39 mouse cellular contexts compared by ENCODE assay signal in genomic region chrX:56269706-56270105, GRCm38 (mm10). TPM values are rescaled to one million over a fixed set of nuclear protein-coding genes. Genes with fewer than 3 reads are reported as not detected.
DNase-seq lines count a peak whose midpoint lies in the region; ATAC-seq lines count a peak whose summit lies in the region.
"Had no signal": no experiment of that assay in that cellular context is flagged by ENCODE, and none has a peak within 500 bp of the region (broad histone marks: within the 10 kb centered on the region; RNA-seq: fewer than 3 reads in every experiment).

No protein-coding gene starts in this region.

- no peaks in the 10 kb centered on the region for H3K9me3 ChIP-seq in hindbrain, embryonic 13.5 days
- H3K9me3 ChIP-seq in heart, embryonic 11.5 days (replicated peaks; ENCODE audit: control insufficient read depth, low read length), result no peaks in the 10 kb centered on the region
- H3K9me3 ChIP-seq: embryonic facial prominence, embryonic 12.5 days; heart, embryonic 10.5 days; hindbrain, embryonic 12.5 days; liver, embryonic 12.5 days; midbrain, embryonic 15.5 days; neural tube, embryonic 15.5 days; stomach, embryonic 15.5 days had no signal

- H3K4me1 ChIP-seq in hindbrain, embryonic 13.5 days (replicated peaks), result no peaks in the 10 kb centered on the region
- H3K4me1 ChIP-seq in heart, embryonic 11.5 days (ENCODE audit: control insufficient read depth, insufficient read depth, low read length), result no peaks in the 10 kb centered on the region
- H3K4me1 ChIP-seq: embryonic facial prominence, embryonic 12.5 days; heart, embryonic 10.5 days; hindbrain, embryonic 12.5 days; liver, embryonic 12.5 days; midbrain, embryonic 15.5 days; neural tube, embryonic 15.5 days; stomach, embryonic 15.5 days had no signal

- H3K4me2 ChIP-seq in hindbrain, embryonic 13.5 days, result no peak overlapping the region
- no peak overlapping the region for H3K4me2 ChIP-seq in heart, embryonic 11.5 days
- H3K4me2 ChIP-seq: embryonic facial prominence, embryonic 12.5 days; hindbrain, embryonic 12.5 days; liver, embryonic 12.5 days; midbrain, embryonic 15.5 days; neural tube, embryonic 15.5 days; stomach, embryonic 15.5 days had no signal

- intact Hi-C loops in left cerebral cortex, postnatal 14 days (cut with DNase I), result no loop called here

- ATAC-seq in frontal cortex, adult (ENCODE audit: low TSS enrichment), result peak; percentile 100
- no peak for ATAC-seq in hindbrain, embryonic 13.5 days (ENCODE audit: low FRiP score)
- no peak for ATAC-seq in heart, embryonic 11.5 days (replicated peaks; ENCODE audit: insufficient number of reproducible peaks, low FRiP score, low TSS enrichment)
- ATAC-seq: activated CD4-positive, CD25-positive, alpha-beta regulatory T cell, adult 4 months; forebrain, embryonic 16.5 days; intestine, embryonic 16.5 days; liver, embryonic 12.5 days; liver, postnatal 0 days; lung, postnatal 0 days; midbrain, embryonic 15.5 days had no signal

- WGBS in hindbrain, embryonic 13.5 days, result 98% methylated on average over 2 of the region's 2 CpGs
- WGBS in heart, embryonic 11.5 days (ENCODE audit: insufficient replicate concordance), result 87% methylated on average over 2 of the region's 2 CpGs

- H3K36me3 ChIP-seq in hindbrain, embryonic 13.5 days, result no peaks in the 10 kb centered on the region
- no peaks in the 10 kb centered on the region for H3K36me3 ChIP-seq in heart, embryonic 11.5 days (ENCODE audit: control insufficient read depth, insufficient read depth, low read length)
- H3K36me3 ChIP-seq: embryonic facial prominence, embryonic 12.5 days; heart, embryonic 10.5 days; hindbrain, embryonic 12.5 days; liver, embryonic 12.5 days; midbrain, embryonic 15.5 days; neural tube, embryonic 15.5 days; stomach, embryonic 15.5 days had no signal

- no peak overlapping the region for H3K27ac ChIP-seq in hindbrain, embryonic 13.5 days
- no peak overlapping the region for H3K27ac ChIP-seq in heart, embryonic 11.5 days (ENCODE audit: low read depth, low read length)
- H3K27ac ChIP-seq: embryonic facial prominence, embryonic 12.5 days; heart, embryonic 10.5 days; hindbrain, embryonic 12.5 days; kidney, postnatal 0 days; liver, embryonic 12.5 days; macrophage; midbrain, embryonic 15.5 days; neural tube, embryonic 15.5 days; stomach, embryonic 15.5 days had no signal

- H3K9ac ChIP-seq in hindbrain, embryonic 13.5 days, result no peak overlapping the region
- H3K9ac ChIP-seq in heart, embryonic 11.5 days (ENCODE audit: low read depth, low read length), result no peak overlapping the region
- H3K9ac ChIP-seq: embryonic facial prominence, embryonic 12.5 days; hindbrain, embryonic 12.5 days; liver, embryonic 12.5 days; liver, postnatal 0 days; midbrain, embryonic 15.5 days; neural tube, embryonic 15.5 days; stomach, embryonic 15.5 days had no signal

- H3K27me3 ChIP-seq in hindbrain, embryonic 13.5 days, result no peaks in the 10 kb centered on the region
- H3K27me3 ChIP-seq in heart, embryonic 11.5 days (ENCODE audit: control insufficient read depth, insufficient read depth, low read length), result no peaks in the 10 kb centered on the region
- H3K27me3 ChIP-seq: CH12.LX; embryonic facial prominence, embryonic 12.5 days; hindbrain, embryonic 12.5 days; liver, embryonic 12.5 days; midbrain, embryonic 15.5 days; neural tube, embryonic 15.5 days; stomach, embryonic 15.5 days had no signal

- DNase-seq in frontal cortex, postnatal 36 days (ENCODE audit: low spot score in 2 of 2), result peak; percentile 15 to 66
- peak; percentile 45 to 62 for DNase-seq in left cerebral cortex, postnatal 14 days (ENCODE audit: low spot score in 2 of 2)
- DNase-seq in right cerebral cortex, postnatal 14 days, result peak; percentile 40
- no peak for DNase-seq in cerebellum, adult 9-11 months
- DNase-seq: adrenal gland, adult 2 months; B cell, adult 2 months; cerebellum, adult 9-10 months; embryo, embryonic 11 days; gastrocnemius, postnatal 14 days; heart, postnatal 36 days; kidney, adult 8-10 months; kidney, postnatal 4 days; liver, postnatal 0 days; retina, postnatal 1 day; thymus, postnatal 14 days had no signal

- H3K4me3 ChIP-seq in hindbrain, embryonic 13.5 days, result no peak overlapping the region
- no peak overlapping the region for H3K4me3 ChIP-seq in heart, embryonic 11.5 days (ENCODE audit: low read depth, low read length)
- H3K4me3 ChIP-seq: embryonic facial prominence, embryonic 12.5 days; heart, embryonic 10.5 days; hindbrain, embryonic 12.5 days; liver, embryonic 12.5 days; midbrain, embryonic 15.5 days; neural tube, embryonic 15.5 days; stomach, embryonic 15.5 days had no signal

RNA-seq across cellular contexts. Expression of gene Gm773, which starts 57.0 kb away (rescaled TPM):
- not detected for total RNA-seq in left cerebral cortex, postnatal 14 days (2021)
- not detected in 2 replicates for polyA plus RNA-seq in hindbrain, embryonic 13.5 days (2015; fragmentation: Nextera tagmentation; extraction: Ambion mirVana)
- polyA plus RNA-seq in heart, embryonic 11.5 days (2014; fragmentation: Nextera tagmentation; extraction: Ambion mirVana), result not detected in 2 replicates
- total RNA-seq: adrenal gland, adult 2 months; adrenal gland, postnatal 4 days; gastrocnemius, postnatal 14 days; granulocyte monocyte progenitor cell, adult 5-6 weeks; heart, postnatal 36 days; left cerebral cortex, adult 8-10 months had no signal
- polyA plus RNA-seq: activated CD4-positive, CD25-positive, alpha-beta regulatory T cell, adult 4 months; adrenal gland, adult 2 months; embryonic facial prominence, embryonic 12.5 days; forebrain, embryonic 11.5 days; forebrain, embryonic 16.5 days; heart, embryonic 10.5 days; heart, embryonic 16.5 days; hindbrain, embryonic 12.5 days; intestine, embryonic 16.5 days; limb, embryonic 14.5 days; liver, embryonic 12.5 days; liver, postnatal 0 days; lung, postnatal 0 days; macrophage; midbrain, embryonic 15.5 days; neural tube, embryonic 15.5 days; stomach, embryonic 15.5 days; urinary bladder, adult 2 months had no signal
